19 mouse cellular contexts compared by ENCODE assay signal in genomic region chr2:138262885-138263284, GRCm38 (mm10). TPM values are rescaled to one million over a fixed set of nuclear protein-coding genes. Genes with fewer than 3 reads are reported as not detected.
DNase-seq lines count a peak whose midpoint lies in the region; ATAC-seq and TF ChIP-seq lines count a peak whose summit lies in the region.
"Had no signal": no experiment of that assay in that cellular context is flagged by ENCODE, and none has a peak within 500 bp of the region (broad histone marks: within the 10 kb centered on the region; RNA-seq: fewer than 3 reads in every experiment).

No protein-coding gene starts in this region.

- no peak overlapping the region for H3K4me3 ChIP-seq in heart, embryonic 13.5 days
- 0 out of 2 replicates have a peak overlapping the region, but pooled peaks have one; percentile 6 for H3K4me3 ChIP-seq in lung, embryonic 16.5 days (ENCODE audit: low read length)
- H3K4me3 ChIP-seq in liver, embryonic 12.5 days = no peak overlapping the region
- no peak overlapping the region for H3K4me3 ChIP-seq in stomach, postnatal 0 days (ENCODE audit: low read depth, low read length)
- H3K4me3 ChIP-seq: hindbrain, embryonic 10.5 days; left cerebral cortex, adult 2 months; limb, embryonic 10.5 days; myocyte; neural tube, embryonic 15.5 days had no signal

- no peaks in the 10 kb centered on the region for H3K36me3 ChIP-seq in heart, embryonic 13.5 days
- no peaks in the 10 kb centered on the region for H3K36me3 ChIP-seq in lung, embryonic 16.5 days (ENCODE audit: control insufficient read depth, insufficient read depth, low read length)
- H3K36me3 ChIP-seq in liver, embryonic 12.5 days = no peaks in the 10 kb centered on the region
- H3K36me3 ChIP-seq in stomach, postnatal 0 days (ENCODE audit: control insufficient read depth, insufficient read depth, low read length) = no peaks in the 10 kb centered on the region
- H3K36me3 ChIP-seq: hindbrain, embryonic 10.5 days; limb, embryonic 10.5 days; neural tube, embryonic 15.5 days had no signal

- no peaks in the 10 kb centered on the region for H3K9me3 ChIP-seq in heart, embryonic 13.5 days
- no peaks in the 10 kb centered on the region for H3K9me3 ChIP-seq in lung, embryonic 16.5 days (ENCODE audit: control insufficient read depth, low read length)
- no peaks in the 10 kb centered on the region for H3K9me3 ChIP-seq in liver, embryonic 12.5 days (replicated peaks)
- no peaks in the 10 kb centered on the region for H3K9me3 ChIP-seq in stomach, postnatal 0 days (ENCODE audit: control insufficient read depth, low read length)
- H3K9me3 ChIP-seq: hindbrain, embryonic 10.5 days; limb, embryonic 10.5 days; neural tube, embryonic 15.5 days had no signal

- no peak for TF ChIP-seq CTCF in stomach, postnatal 0 days (IDR thresholded peaks at IDR 0.05; ENCODE audit: low read depth)

- H3K4me2 ChIP-seq in heart, embryonic 13.5 days = no peak overlapping the region
- H3K4me2 ChIP-seq in lung, embryonic 16.5 days (ENCODE audit: low read depth, low read length) = peak overlapping the region; percentile 18
- H3K4me2 ChIP-seq in liver, embryonic 12.5 days = no peak overlapping the region; the same call in 1 of the 2 replicates
- H3K4me2 ChIP-seq in stomach, postnatal 0 days (replicated peaks; ENCODE audit: low read depth) = 0 out of 2 replicates have a peak overlapping the region, but pooled peaks have one; percentile 0
- H3K4me2 ChIP-seq: neural tube, embryonic 15.5 days had no signal

- peaks cover 89% of the 10 kb centered on the region for H3K4me1 ChIP-seq in heart, embryonic 13.5 days
- H3K4me1 ChIP-seq in lung, embryonic 16.5 days (replicated peaks; ENCODE audit: control insufficient read depth, insufficient read depth, low read length) = peaks cover 83% of the 10 kb centered on the region
- H3K4me1 ChIP-seq in liver, embryonic 12.5 days = peaks cover 29% of the 10 kb centered on the region
- H3K4me1 ChIP-seq in stomach, postnatal 0 days (replicated peaks; ENCODE audit: control insufficient read depth, insufficient read depth) = peaks cover 19% of the 10 kb centered on the region

- no peak for TF ChIP-seq EP300 in stomach, postnatal 0 days (optimal IDR thresholded peaks at IDR 0.05)

- ATAC-seq in heart, embryonic 13.5 days (ENCODE audit: extremely low read depth, insufficient number of reproducible peaks, low FRiP score, low TSS enrichment) = no peak
- ATAC-seq in lung, embryonic 16.5 days (ENCODE audit: low read depth) = peak; percentile 29
- 0 out of 2 replicates have a peak, but pooled peaks have one; percentile 30 for ATAC-seq in liver, embryonic 12.5 days
- no peak for ATAC-seq in stomach, postnatal 0 days (ENCODE audit: low FRiP score, low TSS enrichment)
- ATAC-seq: forebrain, embryonic 14.5 days had no signal

- 0 out of 2 replicates have a peak overlapping the region, but pooled peaks have one; percentile 12 for H3K27ac ChIP-seq in heart, embryonic 13.5 days (replicated peaks)
- H3K27ac ChIP-seq in lung, embryonic 16.5 days (ENCODE audit: low read length) = peak overlapping the region; percentile 43
- H3K27ac ChIP-seq in liver, embryonic 12.5 days = no peak overlapping the region
- no peak overlapping the region for H3K27ac ChIP-seq in stomach, postnatal 0 days (replicated peaks)
- H3K27ac ChIP-seq: hindbrain, embryonic 10.5 days; left cerebral cortex, adult 2 months; limb, embryonic 10.5 days; macrophage; neural tube, embryonic 15.5 days had no signal

- H3K9ac ChIP-seq in heart, embryonic 13.5 days = no peak overlapping the region
- H3K9ac ChIP-seq in lung, embryonic 16.5 days (ENCODE audit: low read length) = no peak overlapping the region
- H3K9ac ChIP-seq in liver, embryonic 12.5 days = no peak overlapping the region
- no peak overlapping the region for H3K9ac ChIP-seq in stomach, postnatal 0 days (ENCODE audit: low read length)
- H3K9ac ChIP-seq: neural tube, embryonic 15.5 days had no signal

- WGBS in heart, embryonic 13.5 days = 66% methylated on average over 11 of the region's 11 CpGs
- 49% methylated on average over 11 of the region's 11 CpGs for WGBS in lung, embryonic 16.5 days
- 48% methylated on average over 11 of the region's 11 CpGs for WGBS in liver, embryonic 12.5 days (ENCODE audit: insufficient replicate concordance)
- 49% methylated on average over 11 of the region's 11 CpGs for WGBS in stomach, postnatal 0 days

- no peak for DNase-seq in heart, adult 9 months (ENCODE audit: low spot score in 2 of 2)
- no peak for DNase-seq in lung, adult 18-20 months
- DNase-seq in stomach, postnatal 0 days (ENCODE audit: low spot score) = no peak
- DNase-seq in kidney, postnatal 10 days = no peak
- DNase-seq: cerebellum, adult 11 months; cerebellum, postnatal 25 days; midbrain, embryonic 14.5 days; right cerebral cortex, postnatal 25 days; thymus, postnatal 14 days had no signal

- no peaks in the 10 kb centered on the region for H3K27me3 ChIP-seq in heart, embryonic 13.5 days (replicated peaks)
- H3K27me3 ChIP-seq in lung, embryonic 16.5 days (ENCODE audit: control insufficient read depth, insufficient read depth, low read depth, low read length) = no peaks in the 10 kb centered on the region
- no peaks in the 10 kb centered on the region for H3K27me3 ChIP-seq in liver, embryonic 12.5 days (replicated peaks)
- H3K27me3 ChIP-seq in stomach, postnatal 0 days (ENCODE audit: control insufficient read depth, insufficient read depth, low read length) = no peaks in the 10 kb centered on the region
- H3K27me3 ChIP-seq: neural tube, embryonic 15.5 days had no signal

RNA-seq across cellular contexts. Expression of gene Btbd3, which starts 6.5 kb away (rescaled TPM):
- polyA plus RNA-seq in heart, embryonic 13.5 days (2015; fragmentation: Nextera tagmentation; extraction: Ambion mirVana) = 8.3 and 8.9 TPM in 2 replicates
- 52.8 and 54.3 TPM in 2 replicates for polyA plus RNA-seq in lung, embryonic 16.5 days (2015; fragmentation: Nextera tagmentation; extraction: Ambion mirVana)
- 3.0 and 3.1 TPM in 2 replicates for polyA plus RNA-seq in liver, embryonic 12.5 days (2016; fragmentation: Nextera tagmentation; extraction: Ambion mirVana)
- 23.7 and 24.7 TPM in 2 replicates for polyA plus RNA-seq in stomach, postnatal 0 days (2015; fragmentation: Nextera tagmentation; extraction: Ambion mirVana)

Comparison
In these comparisons a context has a peak if more than half of its experiments do, and no peak if none do; other contexts are left out.
1. ATAC-seq: peak in lung, embryonic 16.5 days (single experiment) and liver, embryonic 12.5 days (single experiment); none in heart, embryonic 13.5 days (single experiment) and stomach, postnatal 0 days (single experiment).
2. H3K27ac ChIP-seq: peak in heart, embryonic 13.5 days (single experiment) and lung, embryonic 16.5 days (single experiment); none in liver, embryonic 12.5 days (single experiment) and stomach, postnatal 0 days (single experiment).
3. H3K4me2 ChIP-seq: peak in lung, embryonic 16.5 days (single experiment) and stomach, postnatal 0 days (single experiment); none in heart, embryonic 13.5 days (single experiment) and liver, embryonic 12.5 days (single experiment).